Mouse (Mus musculus) cerebellum, adult 2 months (tissue): ENCODE measurements around the gene Gm20481. TPM values are rescaled to one million over a fixed set of nuclear protein-coding genes. Genes with fewer than 3 reads are reported as not detected.
A peak's percentile ranks its signal among the peaks of the same experiment; 100 is the strongest.
"Not testable (repeated sequence)": the region's sequence is repeated elsewhere in the genome, so short reads cannot be mapped to it uniquely, and the experiment has no call there.

Experiments
- DNase-seq, 2 experiments: peaks; one replicate each; pipeline ENCODE4 v3.0.0; 2021
- H3K27ac ChIP-seq: fragments of 200-500 bp; 2 replicates; pipeline ENCODE4 v1.5.1; 2012; ENCODE audit warnings: low read length, control low read depth, inconsistent platforms; ENCODE audit not compliant: insufficient read depth
- H3K27me3 ChIP-seq: fragments of 200-500 bp; 2 replicates; pipeline ENCODE4 v1.6.1; 2012; ENCODE audit warnings: inconsistent platforms, mild to moderate bottlenecking, low read length, moderate library complexity; ENCODE audit not compliant: control insufficient read depth, insufficient read depth
- H3K4me1 ChIP-seq: fragments of 200-500 bp; 2 replicates; pipeline ENCODE4 v1.6.1; 2011; ENCODE audit warnings: low read length; ENCODE audit not compliant: control insufficient read depth, insufficient read depth
- H3K4me3 ChIP-seq: fragments of 200-500 bp; replicated peaks from 2 replicates; pipeline ENCODE3; 2011; ENCODE audit warnings: mild to moderate bottlenecking, low read depth, low read length, control low read depth; ENCODE audit not compliant: insufficient read depth
- CTCF ChIP-seq: fragments of 200-500 bp; IDR thresholded peaks from 2 replicates; pipeline ENCODE4 v1.5.1; 2011; ENCODE audit warnings: low read depth, mild to moderate bottlenecking, control low read depth, low read length, moderate library complexity, borderline replicate concordance; ENCODE audit not compliant: insufficient read depth
- POLR2A ChIP-seq: fragments of 200-500 bp; IDR thresholded peaks from 2 replicates; pipeline ENCODE4 v1.6.1; 2011; ENCODE audit warnings: low read length, control low read depth, borderline replicate concordance; ENCODE audit not compliant: insufficient read depth
- WGBS: fragments of 180-500 bp; shearing (Covaris S2); methylation state at CpG from one replicate; pipeline ENCODE4 v1.1.7; 2018; 5-methylcytosine and 5-hydroxymethylcytosine counted together
- polyA plus RNA-seq: library from polyadenylated mRNA; depleted of rRNA; stranded (reverse); fragments of >200 nt; gene quantifications from 2 replicates; pipeline ENCODE4 v1.2.3, GENCODE M21; 2012; rRNA removed

Gene Gm20481
- not detected in 2 replicates for polyA plus RNA-seq

DNA sequence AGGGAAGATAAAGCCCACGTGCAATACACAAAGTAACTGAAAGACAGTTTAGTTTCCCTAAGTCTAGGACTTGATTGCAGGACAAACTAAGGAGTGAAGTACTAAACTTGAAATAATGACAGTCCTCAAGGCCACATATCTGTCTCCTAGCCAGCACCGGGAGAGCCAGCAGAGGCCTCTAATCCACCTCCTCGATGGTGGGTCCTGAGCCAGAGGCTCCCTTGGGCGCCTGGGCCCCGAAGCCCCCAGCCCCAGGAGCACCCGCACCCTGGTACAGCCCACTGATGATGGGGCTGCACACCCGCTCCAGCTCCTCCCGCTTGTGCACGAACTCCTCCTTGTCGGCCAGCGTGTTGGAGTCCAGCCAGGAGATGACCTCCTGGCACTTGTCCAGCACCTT is at the start of gene Gm20481:
Gene Gm20481 (plus strand): TSS at position 91 of the 400 bp plus-strand sequence.
- 49% methylated on average over 8 of the region's 11 CpGs for WGBS
- not testable (repeated sequence) for H3K4me3 ChIP-seq, DNase-seq, H3K27ac ChIP-seq, H3K4me1 ChIP-seq, H3K27me3 ChIP-seq

DNA sequence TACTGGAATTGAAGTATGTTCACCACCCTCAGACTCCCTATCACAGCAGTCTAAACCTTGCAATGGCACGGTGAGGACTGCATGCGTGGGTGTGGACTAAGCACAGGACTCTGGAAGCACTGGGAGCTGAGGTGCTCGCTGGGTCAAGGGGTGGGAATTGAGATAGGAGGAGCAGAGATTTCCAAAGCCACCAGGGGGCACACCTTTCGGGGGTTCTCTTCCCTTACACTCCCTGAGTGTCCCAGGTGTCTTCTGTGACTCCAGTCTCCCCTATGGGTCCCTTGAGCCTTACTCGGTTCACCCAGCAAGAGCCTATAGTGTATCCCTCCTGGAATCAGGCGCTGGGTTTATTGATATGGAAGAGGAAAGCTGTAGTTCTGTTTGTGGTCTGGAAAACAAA is 46.8 kb upstream of the Gm20481 start:
- no peak overlapping the region for H3K27ac ChIP-seq
- H3K4me3 ChIP-seq = no peak overlapping the region
- DNase-seq = no peak
- WGBS = 47% methylated on average over 6 of the region's 6 CpGs
- TF ChIP-seq POLR2A (no peak), CTCF (no peak)
- no peaks in the 10 kb centered on the region for H3K4me1 ChIP-seq
- H3K27me3 ChIP-seq = no peaks in the 10 kb centered on the region

DNA sequence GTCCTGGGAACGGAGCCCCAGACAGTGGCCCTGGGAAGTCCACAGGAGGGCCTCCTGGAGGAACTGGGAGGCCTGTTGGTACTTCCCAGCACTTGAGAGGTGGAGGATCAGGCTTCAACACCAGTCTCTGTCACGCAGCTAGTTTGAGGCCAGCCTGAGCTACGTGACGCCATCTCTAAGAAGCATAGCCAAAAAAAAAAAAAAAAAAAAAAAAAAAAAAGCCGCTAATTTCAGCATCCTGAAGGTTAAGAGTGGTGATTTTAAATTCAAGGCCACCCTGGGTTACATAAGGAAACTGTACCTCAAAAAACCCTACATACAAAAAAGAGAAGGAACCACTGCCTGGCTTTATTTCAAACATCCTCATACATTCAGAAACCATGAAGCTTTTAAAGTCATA is 45.5 kb upstream of the Gm20481 start:
- Histone ChIP-seq H3K4me1 (no peaks in the 10 kb centered on the region), H3K4me3 (no peak overlapping the region), H3K27ac (no peak overlapping the region), H3K27me3 (no peaks in the 10 kb centered on the region)
- TF ChIP-seq CTCF (no peak), POLR2A (no peak)
- 57% methylated on average over 5 of the region's 5 CpGs for WGBS
- DNase-seq = no peak

DNA sequence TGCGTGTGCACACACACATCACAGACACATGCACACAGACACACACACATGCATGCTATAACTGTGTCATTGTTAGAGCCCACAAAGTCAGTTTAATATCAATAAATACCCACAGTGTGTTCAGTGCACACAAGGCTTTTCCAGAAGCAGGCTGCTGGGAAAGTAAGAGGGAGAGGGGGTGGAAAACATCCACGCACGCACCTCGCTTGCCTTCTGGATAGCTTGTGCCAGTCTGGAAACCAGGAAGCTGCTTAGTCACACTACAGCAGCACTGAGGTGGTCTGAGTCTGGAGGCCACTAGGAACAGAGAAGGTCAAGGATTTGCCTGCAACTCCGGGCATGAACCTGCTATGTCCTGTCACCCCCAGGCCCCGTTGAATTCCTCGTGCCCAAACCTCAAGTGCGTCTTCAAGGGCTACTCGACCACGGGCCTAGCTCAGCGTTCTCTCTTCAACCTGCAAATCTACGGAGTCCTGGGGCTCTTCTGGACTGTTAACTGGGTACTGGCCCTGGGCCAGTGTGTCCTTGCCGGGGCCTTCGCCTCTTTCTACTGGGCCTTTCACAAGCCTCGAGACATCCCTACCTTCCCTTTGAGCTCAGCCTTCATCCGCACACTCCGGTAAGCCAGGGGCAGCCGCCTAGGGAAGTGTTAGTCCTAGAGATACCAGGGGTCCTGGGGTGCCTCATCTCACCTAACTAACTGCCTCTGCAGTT is 42.2 kb upstream of the Gm20481 start:
- 77% methylated on average over 18 of the region's 18 CpGs for WGBS
- no peak for TF ChIP-seq CTCF
- TF ChIP-seq POLR2A = no peak
- Histone ChIP-seq H3K4me3 (no peak overlapping the region), H3K27me3 (no peaks in the 10 kb centered on the region), H3K27ac (no peak overlapping the region), H3K4me1 (no peaks in the 10 kb centered on the region; the same call in 1 of the 2 replicates)
- no peak for DNase-seq

DNA sequence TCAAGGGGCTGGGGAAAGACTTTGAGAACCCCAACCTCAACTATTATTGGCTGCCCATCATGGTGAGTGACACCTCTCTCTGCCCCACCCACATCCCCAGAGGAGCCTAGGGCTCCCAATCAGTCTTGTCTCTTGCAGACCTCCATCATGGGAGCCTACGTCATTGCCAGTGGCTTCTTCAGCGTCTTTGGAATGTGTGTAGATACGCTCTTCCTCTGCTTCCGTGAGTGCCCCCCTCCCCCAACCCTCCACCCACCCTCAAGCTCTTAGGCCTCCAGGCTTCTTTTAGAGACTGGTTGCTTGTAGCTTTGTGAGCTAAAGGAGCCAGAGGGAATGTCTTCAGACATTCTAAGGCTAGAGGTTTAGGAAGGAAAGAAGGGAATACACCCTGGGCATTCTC is 40.9 kb upstream of the Gm20481 start:
- Histone ChIP-seq H3K27ac (no peak overlapping the region), H3K4me3 (no peak overlapping the region), H3K4me1 (no peaks in the 10 kb centered on the region; the same call in 1 of the 2 replicates), H3K27me3 (no peaks in the 10 kb centered on the region)
- TF ChIP-seq CTCF = no peak
- TF ChIP-seq POLR2A = no peak
- 67% methylated on average over 4 of the region's 4 CpGs for WGBS
- no peak for DNase-seq

DNA sequence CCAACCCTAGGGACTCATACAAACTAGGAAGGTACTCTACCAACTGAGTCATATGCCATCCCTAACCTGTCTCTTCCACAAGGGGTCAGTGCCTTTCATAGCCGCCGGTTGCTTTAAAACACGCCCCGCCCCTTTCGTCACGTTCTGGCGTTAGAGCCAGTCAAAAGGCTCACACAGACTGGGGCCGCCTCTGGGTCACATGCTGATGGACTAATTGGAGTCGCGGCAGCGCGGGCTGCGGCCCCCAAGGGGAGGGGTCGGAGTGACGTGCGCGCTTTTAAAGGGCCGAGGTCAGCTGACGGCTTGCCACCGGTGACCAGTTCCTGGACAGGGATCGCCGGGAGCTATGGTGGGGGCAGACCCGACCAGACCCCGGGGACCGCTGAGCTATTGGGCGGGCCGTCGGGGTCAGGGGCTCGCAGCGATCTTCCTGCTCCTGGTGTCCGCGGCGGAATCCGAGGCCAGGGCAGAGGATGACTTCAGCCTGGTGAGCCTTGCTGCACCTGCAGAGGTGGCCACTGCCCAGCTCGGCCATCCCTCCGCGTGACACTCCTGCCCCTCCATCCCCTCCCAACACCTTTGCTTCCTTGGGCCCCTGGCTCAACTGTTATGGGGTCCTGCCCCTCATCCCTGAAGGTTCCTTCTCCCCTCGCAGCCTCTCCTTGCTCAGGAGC is 38.5 kb upstream of the Gm20481 start, which contains the start of gene Neu1:
Gene Neu1 (plus strand): TSS at position 193 of the 674 bp plus-strand sequence.
- Histone ChIP-seq H3K27me3 (no peaks in the 10 kb centered on the region), H3K4me1 (no peaks in the 10 kb centered on the region; the same call in 1 of the 2 replicates), H3K27ac (peak within 1 kb of the TSS; percentile 60), H3K4me3 (peak within 1 kb of the TSS; percentile 84)
- peak; percentile 99 for DNase-seq
- TF ChIP-seq POLR2A (peak; percentile 63; the same call in 1 of the 2 replicates), CTCF (peak; percentile 57)
- WGBS = under 1% methylated on average over 38 of the region's 38 CpGs

DNA sequence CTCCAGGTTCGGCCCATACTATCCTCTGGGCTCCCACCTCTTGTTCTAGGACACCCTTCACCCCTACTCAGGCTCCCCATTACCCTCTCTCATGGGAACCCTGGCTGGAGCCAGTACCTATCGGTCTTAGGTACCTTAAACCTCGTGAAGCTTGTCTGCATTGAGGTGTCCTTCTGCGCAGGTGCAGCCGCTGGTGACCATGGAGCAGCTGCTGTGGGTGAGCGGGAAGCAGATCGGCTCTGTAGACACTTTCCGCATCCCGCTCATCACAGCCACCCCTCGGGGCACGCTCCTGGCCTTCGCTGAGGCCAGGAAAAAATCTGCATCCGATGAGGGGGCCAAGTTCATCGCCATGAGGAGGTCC is 38.0 kb upstream of the Gm20481 start:
- H3K4me1 ChIP-seq = no peaks in the 10 kb centered on the region; the same call in 1 of the 2 replicates
- no peaks in the 10 kb centered on the region for H3K27me3 ChIP-seq
- peak; percentile 62 to 68 for DNase-seq
- TF ChIP-seq CTCF = no peak
- TF ChIP-seq POLR2A = no peak
- H3K27ac ChIP-seq = peak overlapping the region; percentile 60; the same call in 1 of the 2 replicates
- peak overlapping the region; percentile 84 for H3K4me3 ChIP-seq
- WGBS = 3% methylated on average over 14 of the region's 14 CpGs

DNA sequence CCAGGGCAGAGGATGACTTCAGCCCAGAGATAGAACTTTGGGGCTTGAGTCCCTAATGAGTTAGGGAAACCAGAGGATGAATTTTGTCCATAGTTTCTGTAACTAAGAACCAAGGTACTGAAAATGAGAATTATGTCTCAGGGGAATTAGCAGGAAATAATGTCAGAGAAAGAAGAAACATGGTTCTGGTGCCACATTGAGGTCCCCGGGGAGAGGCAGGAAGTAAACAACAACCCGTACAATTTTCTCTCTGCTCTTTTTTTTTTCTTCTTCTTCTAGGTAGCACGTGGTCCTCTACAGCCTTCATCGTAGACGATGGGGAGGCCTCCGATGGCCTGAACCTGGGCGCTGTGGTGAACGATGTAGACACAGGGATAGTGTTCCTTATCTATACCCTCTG is 37.4 kb upstream of the Gm20481 start:
- Histone ChIP-seq H3K27ac (no peak overlapping the region), H3K4me3 (peak overlapping the region; percentile 84), H3K27me3 (no peaks in the 10 kb centered on the region), H3K4me1 (no peaks in the 10 kb centered on the region; the same call in 1 of the 2 replicates)
- TF ChIP-seq CTCF (no peak), POLR2A (no peak)
- 82% methylated on average over 8 of the region's 8 CpGs for WGBS
- DNase-seq = no peak
